Mouse (Mus musculus) kidney, postnatal 0 days (tissue): ENCODE results near the gene Serpind1. TPM values are rescaled to one million over a fixed set of nuclear protein-coding genes. Genes with fewer than 3 reads are reported as not detected.

Experiments used
- ATAC-seq: fragments of 200-750 bp; cut with Nextera tagmentation; replicated peaks from 2 replicates; pipeline ENCODE4 v1.8.0; 2017; ENCODE audit warnings: low read depth, moderate number of reproducible peaks, moderate TSS enrichment, moderate library complexity; ENCODE audit not compliant: low FRiP score
- DNase-seq: peaks from one replicate; pipeline ENCODE4 v3.0.0-alpha.2; 2016; ENCODE audit warnings: low spot score
- H3K27ac ChIP-seq: fragments of 300-500 bp; sonication (generic); 2 replicates; pipeline ENCODE4 v1.5.1; 2014; ENCODE audit warnings: mild to moderate bottlenecking
- H3K27me3 ChIP-seq: fragments of 300-500 bp; sonication (generic); 2 replicates; pipeline ENCODE4 v1.6.1; 2014; ENCODE audit warnings: low read length, mixed read lengths; ENCODE audit not compliant: insufficient read depth
- H3K36me3 ChIP-seq: fragments of 300-500 bp; sonication (generic); 2 replicates; pipeline ENCODE4 v1.6.1; 2014; ENCODE audit warnings: low read length, mixed read lengths; ENCODE audit not compliant: insufficient read depth
- H3K4me1 ChIP-seq: fragments of 300-500 bp; sonication (generic); replicated peaks from 2 replicates; pipeline ENCODE4 v1.6.1; 2014; ENCODE audit warnings: antibody characterized with exemption, low read length, mixed read lengths; ENCODE audit not compliant: insufficient read depth
- H3K4me2 ChIP-seq: fragments of 300-500 bp; sonication (generic); 2 replicates; pipeline ENCODE4 v1.6.1; 2014; ENCODE audit warnings: mild to moderate bottlenecking, low read length, moderate library complexity, mixed read lengths
- H3K4me3 ChIP-seq: fragments of 300-500 bp; sonication (generic); replicated peaks from 2 replicates; pipeline ENCODE4 v1.5.1; 2014; ENCODE audit warnings: low read depth, low read length
- H3K9ac ChIP-seq: fragments of 300-500 bp; sonication (generic); 2 replicates; pipeline ENCODE4 v1.6.1; 2014; ENCODE audit warnings: low read depth, low read length
- H3K9me3 ChIP-seq: fragments of 300-500 bp; sonication (generic); replicated peaks from 2 replicates; pipeline ENCODE4 v1.6.1; 2016; ENCODE audit warnings: low read length, inconsistent platforms, mixed read lengths
- CTCF ChIP-seq: IDR thresholded peaks from 2 replicates; pipeline ENCODE4 v1.5.1; 2016; ENCODE audit warnings: antibody characterized with exemption, low read depth, mild to moderate bottlenecking, moderate library complexity
- WGBS: fragments of 180-500 bp; shearing (Covaris S2); extraction: QIAGEN DNeasy Blood & Tissue Kit; methylation state at CpG from one replicate; pipeline ENCODE4 v1.1.7; 2014; 5-methylcytosine and 5-hydroxymethylcytosine counted together
- polyA plus RNA-seq: library from polyadenylated mRNA; unstranded; fragments of >200 nt; fragmentation: Nextera tagmentation; extraction: Ambion mirVana; gene quantifications from 2 replicates; pipeline ENCODE4 v1.2.1, GENCODE M21; 2015

Serpind1 gene
- polyA plus RNA-seq, 1 experiment from 2014 or later = 0.21 TPM

- Histone ChIP-seq H3K36me3 (peaks cover 39% of the 10 kb centered on the region), H3K9me3 (no peaks in the 10 kb centered on the region), H3K4me1 (no peaks in the 10 kb centered on the region), H3K4me2 (no peak overlapping the region), H3K9ac (no peak overlapping the region), H3K27ac (no peak overlapping the region), H3K27me3 (no peaks in the 10 kb centered on the region), H3K4me3 (no peak overlapping the region)
- TF ChIP-seq CTCF = no peak
- no peak for ATAC-seq
- 90% methylated on average over 5 of the region's 5 CpGs for WGBS
- DNase-seq = no peak
These were observed 23.7 kb upstream of the Serpind1 start for GRCm38 (mm10) chr16:17307461-17307860.

GRCm38 (mm10) chr16:17309036-17309435, 22.1 kb upstream of the Serpind1 start:
- 89% methylated on average over 10 of the region's 10 CpGs for WGBS
- H3K36me3 ChIP-seq = peaks cover 33% of the 10 kb centered on the region

GRCm38 (mm10) chr16:17312531-17312930, 18.6 kb upstream of the Serpind1 start:
- no peaks in the 10 kb centered on the region for H3K4me1 ChIP-seq
- no peak for TF ChIP-seq CTCF
- no peaks in the 10 kb centered on the region for H3K9me3 ChIP-seq
- H3K4me3 ChIP-seq = no peak overlapping the region
- no peak overlapping the region for H3K9ac ChIP-seq
- 95% methylated on average over 5 of the region's 5 CpGs for WGBS
- H3K36me3 ChIP-seq = peaks cover 47% of the 10 kb centered on the region
- DNase-seq = no peak
- no peak for ATAC-seq
- no peak overlapping the region for H3K27ac ChIP-seq
- H3K27me3 ChIP-seq = no peaks in the 10 kb centered on the region
- no peak overlapping the region for H3K4me2 ChIP-seq

More at GRCm38 (mm10) chr16:17309036-17309435, 22.1 kb upstream of the Serpind1 start:
- no peak for TF ChIP-seq CTCF
- H3K27ac ChIP-seq = no peak overlapping the region
- no peaks in the 10 kb centered on the region for H3K4me1 ChIP-seq
- DNase-seq = no peak
- no peaks in the 10 kb centered on the region for H3K9me3 ChIP-seq
- no peak overlapping the region for H3K9ac ChIP-seq
- no peak overlapping the region for H3K4me3 ChIP-seq
- no peak overlapping the region for H3K4me2 ChIP-seq
- H3K27me3 ChIP-seq = no peaks in the 10 kb centered on the region
- no peak for ATAC-seq

- no peak overlapping the region for H3K4me2 ChIP-seq
These were observed 14.6 kb upstream of the Serpind1 start for GRCm38 (mm10) chr16:17316554-17316953.

GRCm38 (mm10) chr16:17321481-17321880, 9.7 kb upstream of the Serpind1 start:
- ATAC-seq = no peak
- Histone ChIP-seq H3K27me3 (no peaks in the 10 kb centered on the region), H3K9ac (no peak overlapping the region), H3K36me3 (peaks cover 17% of the 10 kb centered on the region; the same call in 1 of the 2 replicates), H3K4me3 (no peak overlapping the region), H3K27ac (no peak overlapping the region), H3K9me3 (no peaks in the 10 kb centered on the region), H3K4me1 (no peaks in the 10 kb centered on the region), H3K4me2 (no peak overlapping the region)
- DNase-seq = no peak
- no peak for TF ChIP-seq CTCF
- WGBS = 63% methylated on average over 5 of the region's 5 CpGs

More at GRCm38 (mm10) chr16:17316554-17316953, 14.6 kb upstream of the Serpind1 start:
- H3K4me3 ChIP-seq = no peak overlapping the region
- no peak overlapping the region for H3K9ac ChIP-seq
- TF ChIP-seq CTCF = no peak
- no peaks in the 10 kb centered on the region for H3K27me3 ChIP-seq
- WGBS = 96% methylated on average over 7 of the region's 7 CpGs
- DNase-seq (no peak), ATAC-seq (no peak)
- H3K4me1 ChIP-seq = no peaks in the 10 kb centered on the region
- H3K36me3 ChIP-seq = peaks cover 33% of the 10 kb centered on the region
- H3K9me3 ChIP-seq = no peaks in the 10 kb centered on the region
- H3K27ac ChIP-seq = no peak overlapping the region

GRCm38 (mm10) chr16:17324745-17325144, 6.4 kb upstream of the Serpind1 start:
- H3K27me3 ChIP-seq = no peaks in the 10 kb centered on the region
- H3K4me1 ChIP-seq = no peaks in the 10 kb centered on the region
- no peak overlapping the region for H3K4me2 ChIP-seq
- ATAC-seq (no peak), DNase-seq (no peak)
- H3K9ac ChIP-seq = no peak overlapping the region
- no peaks in the 10 kb centered on the region; the same call in 1 of the 2 replicates for H3K36me3 ChIP-seq
- no peak overlapping the region for H3K27ac ChIP-seq
- 92% methylated on average over 5 of the region's 5 CpGs for WGBS
- no peak overlapping the region for H3K4me3 ChIP-seq
- no peaks in the 10 kb centered on the region for H3K9me3 ChIP-seq
- no peak for TF ChIP-seq CTCF

GRCm38 (mm10) chr16:17326064-17326463, 5.1 kb upstream of the Serpind1 start:
- DNase-seq (no peak), ATAC-seq (no peak)
- H3K36me3 ChIP-seq = no peaks in the 10 kb centered on the region; the same call in 1 of the 2 replicates
- TF ChIP-seq CTCF = no peak
- H3K9ac ChIP-seq = no peak overlapping the region
- H3K4me3 ChIP-seq = no peak overlapping the region
- H3K9me3 ChIP-seq = no peaks in the 10 kb centered on the region
- H3K27me3 ChIP-seq = no peaks in the 10 kb centered on the region
- no peaks in the 10 kb centered on the region for H3K4me1 ChIP-seq
- H3K27ac ChIP-seq = no peak overlapping the region
- no peak overlapping the region for H3K4me2 ChIP-seq
- WGBS = 93% methylated on average over 2 of the region's 2 CpGs
